Mouse (Mus musculus) MEL (cell line): ENCODE measurements around the gene Wfdc16. TPM values are rescaled to one million over a fixed set of nuclear protein-coding genes. Genes with fewer than 3 reads are reported as not detected.

ENCODE experiments used
- DNase-seq: peaks from one replicate; pipeline ENCODE4 v3.0.0; 2011; ENCODE audit warnings: low read depth, low spot score
- H3K27ac ChIP-seq: 2 replicates; pipeline ENCODE4 v1.5.1; 2012; ENCODE audit warnings: low read depth, mild to moderate bottlenecking, control low read depth, low read length, moderate library complexity; ENCODE audit not compliant: control insufficient read depth
- H3K27me3 ChIP-seq, 2 experiments: fragments of 150-350 bp in 1 of 2; sonication (generic) in 1 of 2; 2 replicates each; pipeline ENCODE4 v1.6.1; 2012; ENCODE audit warnings: low read length in 2 of 2, mild to moderate bottlenecking in 2 of 2, improper control_type of control experiment in 1 of 2, moderate library complexity in 1 of 2; ENCODE audit not compliant: insufficient read depth in 2 of 2, control insufficient read depth in 1 of 2
- H3K36me3 ChIP-seq, 2 experiments: 2 replicates each; pipeline ENCODE4 v1.6.1; 2012 to 2014; ENCODE audit warnings: low read length in 2 of 2, improper control_type of control experiment in 1 of 2, inconsistent platforms in 1 of 2, mild to moderate bottlenecking in 1 of 2; ENCODE audit not compliant: insufficient read depth in 2 of 2, control insufficient read depth in 1 of 2
- H3K4me1 ChIP-seq, 2 experiments: fragments of 150-350 bp in 1 of 2; sonication (generic) in 1 of 2; 2 replicates each; pipeline ENCODE4 v1.6.1; 2012; ENCODE audit warnings: low read length in 2 of 2, improper control_type of control experiment in 1 of 2, mild to moderate bottlenecking in 1 of 2; ENCODE audit not compliant: insufficient read depth in 2 of 2, control insufficient read depth in 1 of 2
- H3K4me3 ChIP-seq, 2 experiments: fragments of 150-350 bp in 1 of 2; sonication (generic) in 1 of 2; 2 replicates each; pipeline ENCODE4 v1.5.1; 2012; ENCODE audit warnings: low read depth in 2 of 2, low read length in 2 of 2, mild to moderate bottlenecking in 2 of 2, moderate library complexity in 2 of 2, control low read depth in 1 of 2, improper control_type of control experiment in 1 of 2; ENCODE audit not compliant: control insufficient read depth in 1 of 2, insufficient read depth in 1 of 2
- H3K79me2 ChIP-seq: 2 replicates; pipeline ENCODE4 v1.6.1; 2012; ENCODE audit warnings: mild to moderate bottlenecking, low read length, moderate library complexity; ENCODE audit not compliant: control insufficient read depth, poor library complexity, insufficient read depth
- H3K9ac ChIP-seq: 2 replicates; pipeline ENCODE4 v1.6.1; 2012; ENCODE audit warnings: low read depth, mild to moderate bottlenecking, control low read depth, low read length, moderate library complexity; ENCODE audit not compliant: control insufficient read depth, poor library complexity, severe bottlenecking
- H3K9me3 ChIP-seq: fragments of 150-350 bp; sonication (generic); replicated peaks from 2 replicates; pipeline ENCODE4 v1.6.1; 2012; ENCODE audit warnings: mild to moderate bottlenecking, low read length, improper control_type of control experiment, moderate library complexity; ENCODE audit not compliant: insufficient read depth
- BHLHE40 ChIP-seq: IDR thresholded peaks from 2 replicates; pipeline ENCODE4 v1.6.1; 2012; ENCODE audit warnings: low read depth, mild to moderate bottlenecking, inconsistent platforms, low read length, improper control_type of control experiment, borderline replicate concordance
- CTCF ChIP-seq, 3 experiments: IDR thresholded peaks in 2 of 3; conservative IDR thresholded peaks in 1 of 3; 2 replicates each; pipeline ENCODE4 v1.5.1; 2011 to 2012; ENCODE audit warnings: low read length in 3 of 3, low read depth in 2 of 3, mild to moderate bottlenecking in 2 of 3, improper control_type of control experiment in 1 of 3, inconsistent platforms in 1 of 3, mixed read lengths in 1 of 3, moderate library complexity in 1 of 3; ENCODE audit not compliant: control insufficient read depth in 1 of 3, insufficient read depth in 1 of 3, poor library complexity in 1 of 3, severe bottlenecking in 1 of 3
- E2F4 ChIP-seq: IDR thresholded peaks from 2 replicates; pipeline ENCODE4 v1.6.1; 2011; ENCODE audit warnings: low read depth, low read length, improper control_type of control experiment, borderline replicate concordance
- ELF1 ChIP-seq: IDR thresholded peaks from 2 replicates; pipeline ENCODE4 v1.6.1; 2014; ENCODE audit warnings: low read depth, mild to moderate bottlenecking, inconsistent platforms, low read length, improper control_type of control experiment, moderate library complexity
- GABPA ChIP-seq: IDR thresholded peaks from 2 replicates; pipeline ENCODE4 v1.6.1; 2012; ENCODE audit warnings: low read depth, mild to moderate bottlenecking, inconsistent platforms, low read length, improper control_type of control experiment, moderate library complexity
- GATA1 ChIP-seq: IDR thresholded peaks from 2 replicates; pipeline ENCODE4 v1.6.1; 2011; ENCODE audit warnings: low read depth, low read length, improper control_type of control experiment
- JUND ChIP-seq: IDR thresholded peaks from 2 replicates; pipeline ENCODE4 v1.6.1; 2011; ENCODE audit warnings: low read depth, mild to moderate bottlenecking, improper control_type of control experiment, low read length
- MAX ChIP-seq: IDR thresholded peaks from 2 replicates; pipeline ENCODE4 v1.6.1; 2011; ENCODE audit warnings: low read length, improper control_type of control experiment
- MEF2A ChIP-seq: IDR thresholded peaks from 2 replicates; pipeline ENCODE4 v1.6.1; 2014; ENCODE audit warnings: low read depth, mild to moderate bottlenecking, inconsistent platforms, low read length, improper control_type of control experiment; ENCODE audit not compliant: poor library complexity, insufficient replicate concordance, severe bottlenecking; ENCODE audit errors: extremely low read depth
- MXI1 ChIP-seq: IDR thresholded peaks from 2 replicates; pipeline ENCODE4 v1.6.1; 2011; ENCODE audit warnings: mild to moderate bottlenecking, low read depth, low read length, improper control_type of control experiment
- POLR2A ChIP-seq, 2 experiments: IDR thresholded peaks; 2 replicates each; pipeline ENCODE4 v1.6.1; 2011 to 2012; ENCODE audit warnings: low read length in 2 of 2, mild to moderate bottlenecking in 2 of 2, control low read depth in 1 of 2, improper control_type of control experiment in 1 of 2, low read depth in 1 of 2, moderate library complexity in 1 of 2; ENCODE audit not compliant: control insufficient read depth in 1 of 2, insufficient read depth in 1 of 2, poor library complexity in 1 of 2
- POLR2AphosphoS2 ChIP-seq: IDR thresholded peaks from 2 replicates; pipeline ENCODE4 v1.6.1; 2011; ENCODE audit warnings: low read length, improper control_type of control experiment
- POLR2AphosphoS5 ChIP-seq: IDR thresholded peaks from 2 replicates; pipeline ENCODE4 v1.6.1; 2012; ENCODE audit warnings: low read depth, borderline replicate concordance, mild to moderate bottlenecking, inconsistent platforms, low read length, moderate library complexity, mixed read lengths
- RAD21 ChIP-seq: IDR thresholded peaks from 2 replicates; pipeline ENCODE4 v1.6.1; 2011; ENCODE audit warnings: mild to moderate bottlenecking, low read depth, low read length, improper control_type of control experiment
- RCOR1 ChIP-seq: IDR thresholded peaks from 2 replicates; pipeline ENCODE4 v1.6.1; 2012; ENCODE audit warnings: low read depth, mild to moderate bottlenecking, inconsistent platforms, low read length, improper control_type of control experiment
- SMC3 ChIP-seq: IDR thresholded peaks from 2 replicates; pipeline ENCODE4 v1.6.1; 2011; ENCODE audit warnings: low read depth, low read length, improper control_type of control experiment
- TBP ChIP-seq: IDR thresholded peaks from 2 replicates; pipeline ENCODE4 v1.8.0; 2011; ENCODE audit warnings: low read depth, low read length, improper control_type of control experiment
- ZC3H11A ChIP-seq: IDR thresholded peaks from 2 replicates; pipeline ENCODE4 v1.6.1; 2012; ENCODE audit warnings: low read depth, mild to moderate bottlenecking, inconsistent platforms, low read length, improper control_type of control experiment
- ZKSCAN1 ChIP-seq: IDR thresholded peaks from 2 replicates; pipeline ENCODE4 v1.6.1; 2012; ENCODE audit warnings: low read depth, mild to moderate bottlenecking, inconsistent platforms, low read length, improper control_type of control experiment, moderate library complexity
- ZMIZ1 ChIP-seq: IDR thresholded peaks from 2 replicates; pipeline ENCODE4 v1.6.1; 2012; ENCODE audit warnings: low read depth, mild to moderate bottlenecking, inconsistent platforms, low read length, improper control_type of control experiment, moderate library complexity
- polyA plus RNA-seq, 2 experiments: library from polyadenylated mRNA; stranded (reverse) in 1 of 2; unstranded in 1 of 2; fragments of >175 nt in 1 of 2; fragments of >200 nt in 1 of 2; gene quantifications; 2 replicates each; pipeline versions ENCODE4 v1.2.1 to v1.2.4; 2012; ENCODE audit warnings: low replicate concordance in 2 of 2, low read depth in 1 of 2; ENCODE audit not compliant: insufficient read length in 2 of 2, insufficient read depth in 1 of 2, missing spikeins in 1 of 2
- total RNA-seq: library from RNA; depleted of rRNA; stranded (reverse); fragments of 300-350 nt; gene quantifications from 2 replicates; pipeline ENCODE4 v1.2.3, GENCODE M21; 2012

The Wfdc16 gene
- total and polyA plus RNA-seq, 3 experiments: not detected

DNA sequence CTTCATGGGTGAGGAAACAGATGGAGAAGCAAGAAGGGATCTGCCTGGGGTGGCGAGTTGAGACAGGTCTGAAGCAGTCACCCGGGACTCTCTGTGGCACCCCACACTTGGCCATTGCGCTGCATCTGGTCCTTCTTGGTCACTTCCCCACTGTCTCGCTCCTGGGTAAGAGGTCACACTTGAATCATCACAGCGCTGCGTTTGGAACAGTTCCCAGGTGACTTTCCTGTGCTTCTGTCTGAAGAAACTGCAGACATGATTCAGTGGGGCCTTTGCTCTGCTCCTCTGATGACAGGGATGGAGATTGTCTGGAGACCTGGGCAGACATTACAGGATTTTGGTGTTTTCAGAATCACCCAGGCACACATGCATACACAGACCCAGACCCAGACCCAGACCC lies 29.8 kb downstream of the Wfdc16 start:
- Histone ChIP-seq H3K9me3 (no peaks in the 10 kb centered on the region), H3K27me3 (peaks cover 7 to 16% of the 10 kb centered on the region in 2 experiments), H3K79me2 (no peaks in the 10 kb centered on the region), H3K9ac (no peak overlapping the region), H3K4me3 (no peak overlapping the region), H3K27ac (no peak overlapping the region), H3K4me1 (no peaks in the 10 kb centered on the region), H3K36me3 (no peaks in the 10 kb centered on the region)
- no peak for DNase-seq
- TF ChIP-seq ZC3H11A: no peak

DNA sequence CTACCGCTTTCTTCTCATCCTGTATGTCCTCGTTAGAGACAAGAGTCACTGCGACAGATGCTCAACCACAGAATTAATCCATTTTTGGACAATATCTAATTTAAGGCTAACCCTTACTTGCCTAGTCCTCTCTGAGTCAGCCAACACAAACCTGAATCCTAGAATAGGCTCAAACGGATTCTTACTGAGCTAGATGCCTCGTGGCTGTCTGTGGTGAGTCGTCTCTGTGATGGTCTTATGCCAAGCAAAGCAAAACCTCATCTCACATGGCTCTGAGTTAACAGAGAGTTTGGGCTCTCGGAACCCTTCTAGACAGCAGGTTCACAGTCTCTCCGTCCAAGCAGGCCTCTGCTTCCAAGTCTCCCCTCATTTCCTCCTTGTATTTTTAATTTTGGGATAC lies 34.2 kb downstream of the Wfdc16 start:
- no peaks in the 10 kb centered on the region for H3K36me3 ChIP-seq
- H3K4me1 ChIP-seq: no peaks in the 10 kb centered on the region
- no peak overlapping the region for H3K4me3 ChIP-seq
- H3K27ac ChIP-seq: no peak overlapping the region
- no peak overlapping the region for H3K9ac ChIP-seq
- peaks cover 7 to 10% of the 10 kb centered on the region in 2 experiments for H3K27me3 ChIP-seq
- TF ChIP-seq GABPA: no peak
- TF ChIP-seq ZKSCAN1: no peak
- TF ChIP-seq GATA1: no peak
- TF ChIP-seq SMC3: no peak
- DNase-seq: no peak
- H3K9me3 ChIP-seq: no peaks in the 10 kb centered on the region
- no peaks in the 10 kb centered on the region for H3K79me2 ChIP-seq

- H3K4me1 ChIP-seq: no peaks in the 10 kb centered on the region
- no peaks in the 10 kb centered on the region for H3K79me2 ChIP-seq
- H3K36me3 ChIP-seq: no peaks in the 10 kb centered on the region
- H3K27ac ChIP-seq: no peak overlapping the region
- H3K9ac ChIP-seq: no peak overlapping the region
- no peaks in the 10 kb centered on the region for H3K9me3 ChIP-seq
- H3K27me3 ChIP-seq: peaks cover 7 to 10% of the 10 kb centered on the region in 2 experiments
- H3K4me3 ChIP-seq: no peak overlapping the region
- peak; percentile 7 for DNase-seq
- TF ChIP-seq ZC3H11A (peak; percentile 16), POLR2AphosphoS5 (no peak), SMC3 (peak; percentile 30), CTCF (IDR thresholded peaks at IDR 0.05 in 2 of 3, conservative IDR thresholded peaks at IDR 0.05 in 1 of 3; ENCODE audit: control insufficient read depth in 1 of 3, insufficient read depth in 1 of 3, low read depth in 2 of 3, low read length in 3 of 3, poor library complexity in 1 of 3, severe bottlenecking in 1 of 3) (peak; percentile 30 to 46 (median 31); a peak in 5 of 6 replicates), ZKSCAN1 (no peak), GABPA (no peak), RAD21 (peak; percentile 47), POLR2AphosphoS2 (no peak)
Measured at GRCm38 (mm10) chr2:164603482-164603881, 35.1 kb downstream of the Wfdc16 start.

DNA sequence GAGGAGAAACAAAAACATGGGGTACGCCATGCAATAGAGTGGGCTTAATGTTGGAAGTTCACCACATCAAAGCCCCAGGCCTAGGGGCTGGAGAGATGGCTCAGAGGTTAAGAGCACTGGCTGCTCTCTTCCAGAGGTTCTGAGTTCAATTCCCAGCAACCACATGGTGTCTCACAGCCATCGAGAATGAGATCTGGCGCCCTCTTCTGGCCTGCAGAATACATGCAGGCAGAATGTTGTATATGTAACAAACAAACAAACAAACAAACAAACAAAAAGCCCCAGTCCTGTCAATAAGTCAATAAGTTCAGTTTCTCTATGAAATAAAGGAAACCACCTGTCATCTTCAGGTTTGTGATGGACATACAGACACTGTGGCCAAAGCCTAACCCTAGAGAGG lies 38.4 kb downstream of the Wfdc16 start:
- Histone ChIP-seq H3K27me3 (peaks cover 0 to 4% of the 10 kb centered on the region in 2 experiments; a peak in 2 of 4 replicates), H3K9ac (no peak overlapping the region), H3K27ac (no peak overlapping the region), H3K9me3 (no peaks in the 10 kb centered on the region), H3K79me2 (no peaks in the 10 kb centered on the region), H3K4me3 (no peak overlapping the region), H3K4me1 (no peaks in the 10 kb centered on the region), H3K36me3 (no peaks in the 10 kb centered on the region)
- peak; percentile 10 for DNase-seq
- TF ChIP-seq ELF1 (no peak), E2F4 (no peak), RCOR1 (no peak), POLR2A (IDR thresholded peaks at IDR 0.05; ENCODE audit: control insufficient read depth in 1 of 2, insufficient read depth in 1 of 2, low read depth in 1 of 2, low read length in 2 of 2, poor library complexity in 1 of 2) (no peak), TBP (no peak), ZMIZ1 (no peak), MEF2A (no peak), SMC3 (peak; percentile 50), CTCF (IDR thresholded peaks at IDR 0.05 in 2 of 3, conservative IDR thresholded peaks at IDR 0.05 in 1 of 3; ENCODE audit: control insufficient read depth in 1 of 3, insufficient read depth in 1 of 3, low read depth in 2 of 3, low read length in 3 of 3, poor library complexity in 1 of 3, severe bottlenecking in 1 of 3) (peak; percentile 55 to 57 (median 56)), MAX (no peak), BHLHE40 (no peak), MXI1 (no peak), RAD21 (peak; percentile 25), POLR2AphosphoS2 (no peak), JUND (no peak), ZKSCAN1 (no peak)
